Mouse (Mus musculus) hindbrain, embryonic 11.5 days (tissue): ENCODE measurements around the gene Pgf. TPM values are rescaled to one million over a fixed set of nuclear protein-coding genes. Genes with fewer than 3 reads are reported as not detected.

Experiments
- ATAC-seq: fragments of 200-750 bp; cut with Nextera tagmentation; 2 replicates; pipeline ENCODE4 v1.8.0; 2017; ENCODE audit warnings: mild to moderate bottlenecking, moderate TSS enrichment, moderate library complexity; ENCODE audit not compliant: low FRiP score
- DNase-seq: peaks from one replicate; pipeline ENCODE4 v3.0.0-alpha.2; 2015; ENCODE audit warnings: low spot score
- H3K27ac ChIP-seq: fragments of 300-500 bp; sonication (generic); 2 replicates; pipeline ENCODE4 v1.5.1; 2014; ENCODE audit warnings: mild to moderate bottlenecking, low read depth, low read length
- H3K27me3 ChIP-seq: fragments of 300-500 bp; sonication (generic); 2 replicates; pipeline ENCODE4 v1.6.1; 2014; ENCODE audit warnings: mild to moderate bottlenecking, low read length, moderate library complexity, mixed read lengths; ENCODE audit not compliant: control insufficient read depth, insufficient read depth
- H3K36me3 ChIP-seq: fragments of 300-500 bp; sonication (generic); 2 replicates; pipeline ENCODE4 v1.6.1; 2014; ENCODE audit warnings: mild to moderate bottlenecking, low read length, moderate library complexity, mixed read lengths; ENCODE audit not compliant: control insufficient read depth, insufficient read depth
- H3K4me1 ChIP-seq: fragments of 300-500 bp; sonication (generic); replicated peaks from 2 replicates; pipeline ENCODE4 v1.6.1; 2014; ENCODE audit warnings: low read length, mixed read lengths; ENCODE audit not compliant: control insufficient read depth, insufficient read depth
- H3K4me2 ChIP-seq: fragments of 300-500 bp; sonication (generic); replicated peaks from 2 replicates; pipeline ENCODE4 v1.6.1; 2014; ENCODE audit warnings: mild to moderate bottlenecking, low read depth, low read length
- H3K4me3 ChIP-seq: fragments of 300-500 bp; sonication (generic); 2 replicates; pipeline ENCODE4 v1.5.1; 2014; ENCODE audit warnings: low read depth, low read length
- H3K9ac ChIP-seq: fragments of 300-500 bp; sonication (generic); 2 replicates; pipeline ENCODE4 v1.6.1; 2014; ENCODE audit warnings: low read depth, low read length
- H3K9me3 ChIP-seq: fragments of 300-500 bp; sonication (generic); 2 replicates; pipeline ENCODE4 v1.6.1; 2016; ENCODE audit warnings: low read length; ENCODE audit not compliant: control insufficient read depth
- WGBS: fragments of 180-500 bp; shearing (Covaris S2); extraction: QIAGEN DNeasy Blood & Tissue Kit; methylation state at CpG from one replicate; pipeline ENCODE4 v1.1.7; 2014; 5-methylcytosine and 5-hydroxymethylcytosine counted together
- polyA plus RNA-seq: library from polyadenylated mRNA; unstranded; fragments of >200 nt; fragmentation: Nextera tagmentation; extraction: Ambion mirVana; gene quantifications from 2 replicates; pipeline ENCODE4 v1.2.1, GENCODE M21; 2014

Pgf gene
- polyA plus RNA-seq, 1 experiment from 2014 or later, result 7.8 TPM

GRCm38 (mm10) chr12:85196191-85196590 lies 18.6 kb upstream of the Pgf start:
- Histone ChIP-seq H3K9ac (no peak overlapping the region), H3K27ac (no peak overlapping the region), H3K4me1 (peaks cover 2% of the 10 kb centered on the region; the same call in 1 of the 2 replicates), H3K4me2 (no peak overlapping the region), H3K27me3 (0 out of 2 replicates have a peak, but pooled peaks cover 2% of the 10 kb centered on the region), H3K36me3 (no peaks in the 10 kb centered on the region), H3K9me3 (no peaks in the 10 kb centered on the region), H3K4me3 (no peak overlapping the region)
- WGBS, result 85% methylated on average over 10 of the region's 10 CpGs
- ATAC-seq, result no peak
- no peak for DNase-seq

- Histone ChIP-seq H3K9me3 (no peaks in the 10 kb centered on the region), H3K4me1 (0 out of 2 replicates have a peak, but pooled peaks cover 2% of the 10 kb centered on the region), H3K4me3 (no peak overlapping the region), H3K4me2 (no peak overlapping the region), H3K27me3 (0 out of 2 replicates have a peak, but pooled peaks cover 2% of the 10 kb centered on the region), H3K9ac (no peak overlapping the region), H3K27ac (no peak overlapping the region), H3K36me3 (no peaks in the 10 kb centered on the region)
- WGBS, result 86% methylated on average over 5 of the region's 5 CpGs
- DNase-seq (no peak), ATAC-seq (no peak)
Measured at GRCm38 (mm10) chr12:85195086-85195485, 17.5 kb upstream of the Pgf start.

- Histone ChIP-seq H3K4me3 (no peak overlapping the region), H3K27me3 (0 out of 2 replicates have a peak, but pooled peaks cover 2% of the 10 kb centered on the region), H3K4me2 (no peak overlapping the region), H3K9ac (no peak overlapping the region), H3K9me3 (no peaks in the 10 kb centered on the region), H3K27ac (no peak overlapping the region), H3K4me1 (0 out of 2 replicates have a peak, but pooled peaks cover 2% of the 10 kb centered on the region), H3K36me3 (no peaks in the 10 kb centered on the region)
- 82% methylated on average over 4 of the region's 4 CpGs for WGBS
- no peak for ATAC-seq
- DNase-seq, result no peak
Measured at GRCm38 (mm10) chr12:85194623-85195018, 17.0 kb upstream of the Pgf start.

- no peak overlapping the region for H3K4me3 ChIP-seq
- 92% methylated on average over 11 of the region's 11 CpGs for WGBS
- DNase-seq (no peak), ATAC-seq (no peak)
- no peaks in the 10 kb centered on the region for H3K27me3 ChIP-seq
- H3K36me3 ChIP-seq, result no peaks in the 10 kb centered on the region
- no peak overlapping the region for H3K9ac ChIP-seq
- H3K27ac ChIP-seq, result no peak overlapping the region
- 0 out of 2 replicates have a peak, but pooled peaks cover 2% of the 10 kb centered on the region for H3K4me1 ChIP-seq
- no peak overlapping the region for H3K4me2 ChIP-seq
- H3K9me3 ChIP-seq, result no peaks in the 10 kb centered on the region
Measured at GRCm38 (mm10) chr12:85193923-85194622, 16.5 kb upstream of the Pgf start.

GRCm38 (mm10) chr12:85193146-85193545 lies 15.6 kb upstream of the Pgf start:
- H3K36me3 ChIP-seq, result no peaks in the 10 kb centered on the region
- H3K4me3 ChIP-seq, result no peak overlapping the region
- H3K9me3 ChIP-seq, result no peaks in the 10 kb centered on the region
- H3K27me3 ChIP-seq, result no peaks in the 10 kb centered on the region
- no peak overlapping the region for H3K27ac ChIP-seq
- ATAC-seq, result no peak
- WGBS, result 75% methylated on average over 10 of the region's 10 CpGs
- no peak overlapping the region for H3K9ac ChIP-seq
- H3K4me1 ChIP-seq, result 0 out of 2 replicates have a peak, but pooled peaks cover 2% of the 10 kb centered on the region
- no peak for DNase-seq
- H3K4me2 ChIP-seq, result no peak overlapping the region

- no peak overlapping the region for H3K27ac ChIP-seq
- no peak overlapping the region for H3K4me3 ChIP-seq
- H3K4me2 ChIP-seq, result no peak overlapping the region
- ATAC-seq (no peak), DNase-seq (no peak)
- H3K4me1 ChIP-seq, result 0 out of 2 replicates have a peak, but pooled peaks cover 2% of the 10 kb centered on the region
- H3K36me3 ChIP-seq, result no peaks in the 10 kb centered on the region
- WGBS, result 34% methylated on average over 19 of the region's 19 CpGs
- H3K9me3 ChIP-seq, result no peaks in the 10 kb centered on the region
- no peak overlapping the region for H3K9ac ChIP-seq
- H3K27me3 ChIP-seq, result no peaks in the 10 kb centered on the region
Measured at GRCm38 (mm10) chr12:85192461-85193108, 15.0 kb upstream of the Pgf start.

GRCm38 (mm10) chr12:85190290-85190689 lies 12.7 kb upstream of the Pgf start:
- WGBS, result 76% methylated on average over 7 of the region's 7 CpGs

GRCm38 (mm10) chr12:85186361-85186760 lies 8.8 kb upstream of the Pgf start:
- WGBS, result 82% methylated on average over 7 of the region's 7 CpGs
- Histone ChIP-seq H3K27me3 (peaks cover 7% of the 10 kb centered on the region), H3K36me3 (no peaks in the 10 kb centered on the region), H3K4me2 (no peak overlapping the region), H3K4me3 (no peak overlapping the region), H3K9me3 (no peaks in the 10 kb centered on the region), H3K4me1 (peaks cover 8% of the 10 kb centered on the region), H3K27ac (no peak overlapping the region), H3K9ac (no peak overlapping the region)
- DNase-seq, result no peak
- ATAC-seq, result no peak

More at GRCm38 (mm10) chr12:85190290-85190689, 12.7 kb upstream of the Pgf start:
- H3K27ac ChIP-seq, result no peak overlapping the region
- no peaks in the 10 kb centered on the region for H3K36me3 ChIP-seq
- no peak overlapping the region for H3K4me2 ChIP-seq
- no peak for DNase-seq
- no peak overlapping the region for H3K4me3 ChIP-seq
- H3K9me3 ChIP-seq, result no peaks in the 10 kb centered on the region
- H3K27me3 ChIP-seq, result no peaks in the 10 kb centered on the region
- no peak overlapping the region for H3K9ac ChIP-seq
- no peak for ATAC-seq
- 0 out of 2 replicates have a peak, but pooled peaks cover 2% of the 10 kb centered on the region for H3K4me1 ChIP-seq
